Mouse (Mus musculus): ENCODE measurements around the gene Csnk2a2.

Csnk2a2 gene

GRCm38 (mm10) chr8:95490006-95490405, at the start of gene Csnk2a2:
Gene Csnk2a2 (minus strand): TSS chr8:95490039.
- no peak for DNase-seq (ENCODE audit: low spot score in 2 of 2)

DNA sequence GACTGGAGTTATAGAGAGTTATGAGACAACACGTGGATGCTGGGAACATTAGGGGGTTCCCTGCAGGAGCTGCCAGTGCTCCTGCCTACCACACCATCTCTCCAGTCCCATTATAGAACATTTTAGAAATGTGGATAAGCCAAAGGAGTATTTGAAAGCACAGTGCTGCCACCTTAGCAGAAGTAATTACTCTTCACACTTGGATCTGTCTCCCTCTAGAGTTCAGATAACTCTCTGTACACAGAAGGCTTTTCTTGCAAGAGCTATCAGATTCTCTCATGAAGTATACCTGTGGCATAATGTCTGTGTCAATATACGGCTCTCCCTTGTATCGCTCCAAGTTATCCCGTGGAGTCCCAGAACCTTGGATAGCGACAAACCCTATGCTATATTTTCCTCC, 49.6 kb upstream of the Csnk2a2 start:
- DNase-seq (ENCODE audit: low spot score in 2 of 2), result no peak

DNA sequence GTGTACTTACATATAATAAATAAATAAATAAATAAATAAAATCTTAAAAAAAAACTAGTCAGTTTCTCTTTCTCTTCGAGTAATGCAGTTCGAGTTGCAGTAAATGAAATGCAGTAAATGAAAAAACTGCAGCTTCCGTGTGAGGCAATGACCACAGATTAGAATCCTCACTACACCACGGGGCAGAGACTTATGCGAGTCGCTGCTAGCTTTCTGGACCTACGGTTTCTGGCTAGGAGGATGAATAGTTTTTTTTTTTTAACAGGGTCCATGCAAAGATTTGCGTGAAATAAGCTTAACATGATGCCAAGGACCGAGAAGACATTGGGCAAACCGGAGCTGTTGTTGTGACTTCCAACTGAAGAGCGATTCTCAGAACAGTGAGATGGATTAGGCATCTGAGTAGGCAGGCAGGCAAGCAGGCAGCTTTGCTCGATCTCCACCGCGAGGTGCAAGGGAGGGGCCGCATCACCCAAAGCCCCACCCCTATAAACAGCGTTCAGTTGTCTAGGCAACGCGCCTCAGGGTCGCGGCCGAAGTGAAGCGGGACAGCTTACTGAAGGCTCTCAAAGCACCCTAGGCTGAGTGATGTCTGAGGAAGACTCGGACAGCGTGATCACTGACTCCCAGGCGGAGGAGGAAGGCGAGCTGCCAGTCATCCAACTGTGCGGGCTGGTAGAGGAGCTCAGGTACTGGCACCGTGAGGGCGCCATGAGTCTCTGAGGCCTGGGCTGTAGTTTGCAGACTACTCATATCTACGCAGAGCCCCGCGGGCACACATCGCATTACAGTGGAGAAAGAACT, 43.9 kb upstream of the Csnk2a2 start, which contains the start of gene Ccdc113:
Ccdc113 (plus strand) TSS at position 502 of the 804 bp plus-strand sequence.
- peak; percentile 41 to 49 for DNase-seq (ENCODE audit: low spot score in 2 of 2)

DNA sequence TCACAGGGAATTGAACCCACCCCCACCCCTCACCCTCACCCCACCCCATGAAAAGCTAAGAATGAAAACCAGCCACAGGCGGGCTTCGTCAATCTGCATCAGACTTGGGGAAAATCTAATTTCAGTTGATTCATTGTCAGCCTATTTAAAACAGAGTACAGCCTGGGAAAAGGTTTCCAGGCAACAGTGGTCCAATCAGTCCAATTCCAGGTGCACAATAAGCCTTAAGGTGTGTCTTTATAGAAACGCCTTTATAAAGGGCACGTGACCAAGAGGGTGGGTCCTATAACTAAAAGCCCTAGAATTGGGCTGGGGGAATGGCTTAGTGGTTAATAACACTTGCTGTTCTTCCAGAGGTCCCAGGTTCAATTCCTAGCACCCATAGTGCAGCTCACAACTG, 42.4 kb upstream of the Csnk2a2 start:
- DNase-seq (ENCODE audit: low spot score in 2 of 2), result no peak

DNA sequence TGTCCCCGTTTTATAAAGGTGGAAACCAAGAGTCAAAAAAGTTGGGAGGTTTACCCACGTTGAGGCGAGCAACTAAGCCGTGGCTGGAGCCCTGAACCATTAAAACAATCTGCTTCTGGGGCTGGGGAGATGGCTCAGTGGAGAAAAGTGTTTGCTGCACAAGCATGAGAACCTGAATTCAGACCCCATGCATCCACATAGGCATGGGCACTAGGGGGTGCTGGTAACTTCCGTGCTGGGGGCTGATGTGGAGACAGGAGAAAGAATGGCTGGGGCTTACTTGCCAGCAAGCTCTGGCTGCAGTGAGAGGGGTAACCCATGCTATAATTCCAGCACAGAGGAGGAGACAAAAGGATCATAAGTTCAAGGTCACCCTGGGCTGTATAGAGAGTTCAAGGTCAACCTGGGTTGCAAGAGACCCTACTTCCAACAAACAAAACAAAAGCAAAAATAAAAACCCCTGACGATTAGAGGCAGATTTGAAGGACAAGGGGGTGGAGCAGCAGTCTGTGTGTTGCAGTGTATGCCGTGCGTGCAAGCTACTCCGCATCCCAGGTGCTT, 39.0 kb upstream of the Csnk2a2 start:
- no peak for DNase-seq (ENCODE audit: low spot score in 2 of 2)

- no peak for DNase-seq (ENCODE audit: low spot score in 2 of 2)
Measured at GRCm38 (mm10) chr8:95528194-95528593, 38.4 kb upstream of the Csnk2a2 start.

GRCm38 (mm10) chr8:95523991-95524390, 34.2 kb upstream of the Csnk2a2 start:
- DNase-seq (ENCODE audit: low spot score in 2 of 2), result no peak

DNA sequence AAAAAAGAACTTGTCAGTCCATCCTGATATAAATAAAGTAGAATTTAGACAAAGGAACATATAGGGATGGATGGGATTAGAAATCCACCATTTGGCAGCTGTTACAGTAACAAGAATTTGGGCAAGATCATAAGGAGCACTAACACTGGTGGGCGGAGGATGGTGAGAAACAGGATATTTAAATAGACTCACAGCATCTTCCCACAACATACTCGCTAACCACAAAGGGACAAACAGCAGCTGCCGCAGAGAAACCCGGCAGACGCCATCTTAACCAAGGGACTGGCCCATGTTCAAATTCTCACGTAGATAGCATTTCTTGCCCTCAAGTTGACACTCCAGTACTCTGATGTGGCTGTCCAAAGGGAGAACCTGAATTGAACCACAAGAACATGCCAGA, 27.1 kb upstream of the Csnk2a2 start:
- no peak for DNase-seq (ENCODE audit: low spot score in 2 of 2)

GRCm38 (mm10) chr8:95513219-95513618, 23.4 kb upstream of the Csnk2a2 start:
- peak; percentile 74 to 75 for DNase-seq (ENCODE audit: low spot score in 2 of 2)

- no peak for DNase-seq (ENCODE audit: low spot score in 2 of 2)
Measured at GRCm38 (mm10) chr8:95512257-95512656, 22.4 kb upstream of the Csnk2a2 start.

DNA sequence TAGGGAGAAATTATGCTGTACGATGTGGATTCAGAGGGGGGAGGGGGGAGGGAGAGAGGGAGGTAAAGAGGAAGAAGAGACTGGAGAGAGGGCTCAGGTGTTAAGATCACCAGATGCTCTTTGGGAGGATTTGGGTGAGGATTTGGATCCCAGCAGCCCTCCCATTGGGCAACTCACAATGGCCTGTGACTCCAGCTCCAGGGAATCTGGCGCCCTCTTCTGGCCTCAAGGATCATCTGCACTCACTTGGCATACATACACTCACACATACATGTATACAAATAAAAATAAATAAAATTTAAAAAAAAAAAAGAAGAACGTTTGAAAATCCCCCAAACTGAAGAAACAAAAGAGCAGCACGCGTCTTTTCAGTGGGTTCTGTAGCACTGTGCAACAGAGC, 16.4 kb upstream of the Csnk2a2 start:
- DNase-seq (ENCODE audit: low spot score in 2 of 2), result no peak

DNA sequence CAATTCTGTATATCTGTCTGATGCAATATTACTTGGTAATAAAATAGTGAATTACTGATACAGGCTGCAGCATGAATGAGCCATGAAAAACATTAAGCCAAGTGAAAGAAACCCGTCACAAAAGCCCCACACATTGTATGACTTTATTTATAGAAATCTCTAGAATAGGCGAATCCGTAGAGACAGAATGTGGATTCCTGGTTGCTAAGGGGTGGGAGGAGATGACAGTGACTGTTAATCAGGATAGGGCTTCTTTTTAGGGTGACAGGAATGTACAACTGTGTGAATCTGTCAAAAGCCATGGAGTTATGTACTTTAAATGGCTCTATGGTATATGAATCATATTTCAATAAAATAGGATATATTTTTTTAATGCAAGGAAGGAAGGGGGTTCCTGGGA, 15.8 kb upstream of the Csnk2a2 start:
- no peak for DNase-seq (ENCODE audit: low spot score in 2 of 2)

DNA sequence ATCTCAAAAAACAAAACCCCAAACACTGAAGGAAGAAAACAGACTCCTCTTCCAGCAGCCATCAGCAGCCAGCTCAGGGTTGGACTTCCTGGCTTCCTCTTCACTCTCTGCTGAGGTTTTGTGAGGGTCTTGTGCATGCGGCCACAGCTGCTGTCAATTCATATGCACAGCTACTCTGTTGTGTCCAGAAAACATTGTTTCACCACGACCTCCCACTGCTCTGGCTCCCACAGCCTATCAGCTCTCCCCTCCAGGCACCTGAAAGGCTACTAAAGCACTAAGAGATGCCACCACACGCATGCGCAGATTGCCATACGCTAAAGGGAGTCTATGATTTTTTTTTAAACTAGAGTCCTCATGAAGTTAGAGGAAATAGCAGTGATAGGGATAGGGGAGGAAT, 15.0 kb upstream of the Csnk2a2 start:
- no peak for DNase-seq (ENCODE audit: low spot score in 2 of 2)

DNA sequence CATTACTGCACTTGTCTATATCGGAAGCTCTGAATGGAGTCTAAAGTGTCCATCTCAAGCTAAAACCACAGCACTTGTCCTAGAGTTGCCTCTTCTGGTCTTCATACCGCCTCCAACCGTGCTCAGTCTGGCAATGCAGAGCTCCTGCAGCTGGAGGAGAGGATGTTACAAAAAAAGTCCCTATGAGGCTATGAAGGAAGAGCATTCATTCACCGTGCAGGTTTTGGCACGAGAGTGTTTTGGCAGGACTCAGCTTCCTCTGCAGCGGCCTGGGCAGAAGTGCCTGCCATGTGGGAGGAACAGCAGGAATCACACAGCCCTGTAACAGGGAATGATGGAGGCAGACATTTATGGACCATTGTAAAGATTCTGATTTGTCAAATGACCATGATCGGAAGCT, 12.6 kb upstream of the Csnk2a2 start:
- DNase-seq (ENCODE audit: low spot score in 2 of 2), result no peak

GRCm38 (mm10) chr8:95500436-95500835, 10.6 kb upstream of the Csnk2a2 start:
- no peak for DNase-seq (ENCODE audit: low spot score in 2 of 2)

DNA sequence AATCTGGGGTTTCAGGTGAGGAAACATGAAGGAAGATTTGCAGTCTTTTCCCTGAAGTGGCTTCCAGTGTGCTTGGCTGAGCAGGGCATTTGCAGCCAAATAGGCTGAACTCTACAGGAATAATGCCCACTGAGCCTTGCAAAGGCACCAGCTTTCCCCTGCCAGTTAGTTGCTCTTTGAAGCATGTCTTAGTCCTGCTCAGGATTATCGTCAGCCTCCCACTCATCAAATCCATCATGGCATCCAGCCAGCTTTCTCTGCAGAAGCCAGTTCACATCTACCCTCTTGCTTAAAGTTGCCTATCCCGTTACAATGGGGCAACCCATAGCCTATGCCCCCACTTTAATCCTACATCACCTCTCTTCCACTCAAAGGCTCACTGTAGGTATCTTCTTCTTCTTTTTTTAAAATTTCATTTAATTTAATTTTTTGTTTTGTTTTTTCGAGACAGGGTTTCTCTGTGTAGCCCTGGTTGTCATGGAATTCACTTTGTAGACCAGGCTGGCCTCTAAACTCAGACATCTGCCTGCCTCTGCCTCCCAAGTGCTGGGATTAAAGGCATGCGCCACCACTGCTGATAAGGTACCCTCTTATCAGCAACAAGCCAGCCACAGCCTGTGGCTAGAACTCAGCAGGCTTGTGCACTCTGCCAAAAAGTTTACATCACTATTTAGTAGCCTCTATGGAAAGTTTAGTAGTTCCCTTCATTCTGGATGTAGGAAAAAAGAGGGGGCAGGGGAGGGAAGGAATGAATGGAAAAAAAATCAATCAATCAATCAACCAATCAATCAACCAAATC, 9.6 kb upstream of the Csnk2a2 start:
- no peak for DNase-seq (ENCODE audit: low spot score in 2 of 2)

- no peak for DNase-seq (ENCODE audit: low spot score in 2 of 2)
Measured at GRCm38 (mm10) chr8:95497821-95498220, 8.0 kb upstream of the Csnk2a2 start.

- no peak for DNase-seq (ENCODE audit: low spot score in 2 of 2)
Measured at GRCm38 (mm10) chr8:95496420-95496819, 6.6 kb upstream of the Csnk2a2 start.

- no peak for DNase-seq (ENCODE audit: low spot score in 2 of 2)
Measured at GRCm38 (mm10) chr8:95495444-95495843, 5.6 kb upstream of the Csnk2a2 start.

GRCm38 (mm10) chr8:95492057-95492456, 2.2 kb upstream of the Csnk2a2 start:
- DNase-seq (ENCODE audit: low spot score in 2 of 2), result no peak

GRCm38 (mm10) chr8:95488698-95489332, 1.0 kb downstream of the Csnk2a2 start:
- DNase-seq (ENCODE audit: low spot score in 2 of 2), result peak; percentile 71 to 81

All from urinary bladder, postnatal 36 days (tissue).